Mouse (Mus musculus): Measurements from ENCODE around the gene Skida1.
A peak's percentile ranks its signal among the peaks of the same experiment; 100 is the strongest.

Skida1 gene

DNA sequence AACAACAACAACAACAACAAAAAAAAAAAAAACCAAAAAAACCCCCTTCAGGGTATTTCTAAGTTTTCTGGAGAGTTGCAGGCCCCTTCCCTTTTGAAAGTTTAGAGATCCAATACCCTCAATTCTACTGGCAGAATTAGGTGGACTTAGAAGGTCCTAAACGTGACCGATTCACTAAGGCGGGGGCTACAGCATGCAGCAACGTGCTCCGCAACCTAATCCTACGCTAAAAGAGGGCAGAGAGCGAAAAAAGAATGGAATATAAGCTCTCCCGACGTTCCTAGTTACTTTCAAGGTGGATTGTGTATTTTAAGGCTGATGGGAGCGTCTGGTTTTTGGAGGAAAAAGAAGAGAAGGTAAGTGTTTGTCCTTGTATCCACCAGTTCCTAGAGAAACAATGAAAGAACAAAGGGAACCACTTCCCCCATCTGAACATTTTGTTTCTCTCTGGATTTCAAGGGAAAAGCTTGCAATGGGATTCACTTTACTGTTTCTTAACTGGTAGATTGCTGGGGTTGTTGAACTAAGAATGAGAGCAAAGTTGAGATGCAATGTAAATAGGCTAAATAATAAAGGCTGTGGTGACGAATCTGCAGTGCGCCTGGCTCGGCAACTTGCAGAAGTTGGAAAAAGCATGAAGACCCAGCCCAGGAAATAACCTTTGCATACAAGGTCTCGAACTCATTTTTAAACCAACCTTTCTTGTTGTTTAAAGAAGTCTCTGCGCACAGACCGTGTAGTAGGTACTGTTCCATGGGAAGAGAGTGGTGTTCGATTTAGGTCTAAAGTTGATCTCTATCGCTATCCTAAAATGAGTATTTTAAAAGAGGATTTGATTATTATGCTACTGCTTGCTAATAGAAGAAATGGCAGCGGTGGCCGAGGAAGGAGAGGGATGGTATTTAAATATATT is 6.4 kb upstream of the Skida1 start, which contains the start of gene Mllt10:
TSS of gene Mllt10 (plus strand) at position 222 of the 913 bp plus-strand sequence.
- DNase-seq, result no peak

DNA sequence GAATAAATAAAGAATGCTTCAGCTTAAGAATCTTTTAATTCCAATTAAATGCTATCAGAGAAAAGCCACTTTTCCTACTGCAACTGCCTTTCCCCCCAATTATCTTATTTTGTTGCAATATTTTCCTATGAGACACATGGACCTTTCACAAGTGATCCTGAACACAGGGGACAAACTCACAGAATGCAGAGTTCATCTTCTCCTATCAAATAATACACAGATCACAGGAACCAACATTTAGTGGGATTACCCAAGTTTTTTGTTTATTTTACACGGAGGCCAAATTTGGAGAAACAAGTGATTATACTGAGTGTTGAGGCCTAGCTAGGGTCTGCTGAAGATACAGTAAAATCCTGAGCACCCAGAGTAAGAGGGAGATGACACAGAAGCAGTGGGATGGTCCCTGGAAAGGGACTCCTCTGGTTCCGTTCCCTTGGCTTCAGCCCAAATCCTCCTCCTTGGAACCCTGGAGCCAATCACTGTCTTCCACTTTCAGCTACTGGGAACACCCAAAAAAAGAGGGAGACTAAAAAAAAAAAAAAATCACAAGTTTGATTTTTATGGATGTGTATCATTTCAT is 5.2 kb upstream of the Skida1 start:
- DNase-seq, result no peak

DNA sequence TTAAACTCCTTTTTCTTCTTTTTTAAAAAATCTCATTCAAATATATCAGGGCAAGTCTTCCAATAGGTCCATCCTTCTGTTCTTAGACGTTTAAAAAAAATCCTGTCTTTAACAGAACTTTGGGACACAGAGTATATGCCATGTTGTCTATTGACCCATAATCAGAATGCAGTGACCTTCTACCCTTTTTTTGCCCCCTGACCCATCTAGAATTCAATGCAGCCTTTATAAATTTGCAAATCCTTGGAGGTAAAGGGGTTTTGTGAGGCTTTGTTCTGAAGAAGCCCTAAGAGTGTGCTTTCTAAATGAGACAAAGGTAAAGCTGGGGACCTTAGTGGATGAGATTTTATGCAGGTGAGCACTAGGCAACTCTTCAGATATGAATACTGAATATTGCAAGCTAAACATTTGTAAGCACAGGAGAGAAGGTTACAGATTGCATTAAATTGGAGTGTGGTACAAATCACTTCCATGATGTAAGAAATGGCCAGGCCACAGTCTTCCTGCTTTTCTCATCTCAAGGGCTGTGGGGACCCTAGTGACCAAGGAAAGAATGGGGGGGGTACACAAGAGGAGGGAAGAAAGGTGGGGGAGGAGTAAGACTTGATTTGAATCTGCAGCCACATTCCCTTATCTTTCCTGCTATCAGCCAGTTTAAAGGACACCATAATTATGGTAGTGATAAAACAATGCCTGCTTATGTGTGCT is 4.5 kb upstream of the Skida1 start:
- DNase-seq, result no peak

DNA sequence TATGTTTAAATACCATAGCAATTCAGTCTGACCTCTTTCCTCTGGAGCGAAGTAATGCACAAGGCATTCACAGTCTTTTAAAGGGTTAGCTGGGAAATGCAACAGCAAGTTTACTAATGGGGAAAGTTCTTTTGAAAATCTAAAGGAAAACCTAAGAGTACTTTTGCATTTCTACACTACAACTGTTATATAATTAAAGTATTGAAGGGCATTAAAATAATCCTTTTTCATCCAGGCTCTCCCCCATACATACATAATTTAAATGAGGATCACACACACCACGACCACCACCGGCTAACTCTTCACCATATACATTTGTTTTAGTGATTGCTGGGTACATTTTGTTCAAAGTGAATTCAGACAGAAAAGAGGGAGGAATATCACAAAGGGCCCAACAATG is 3.7 kb upstream of the Skida1 start:
- DNase-seq, result no peak

DNA sequence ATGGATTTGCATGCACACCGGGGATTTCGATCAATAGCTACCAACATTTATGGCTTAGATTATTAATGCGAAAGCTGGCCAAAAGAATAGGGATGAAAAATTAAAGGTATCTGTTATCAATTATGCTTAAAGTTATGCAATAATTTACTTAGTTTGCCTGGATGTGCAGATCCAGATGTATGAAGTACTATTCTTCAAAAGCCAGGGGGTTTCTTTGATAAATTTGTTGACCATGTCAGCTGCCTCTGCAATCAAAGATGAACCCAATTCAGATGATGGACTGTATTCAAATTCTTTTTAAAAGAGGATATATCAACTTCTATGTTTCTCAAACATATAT is 3.0 kb upstream of the Skida1 start:
- DNase-seq, result no peak

DNA sequence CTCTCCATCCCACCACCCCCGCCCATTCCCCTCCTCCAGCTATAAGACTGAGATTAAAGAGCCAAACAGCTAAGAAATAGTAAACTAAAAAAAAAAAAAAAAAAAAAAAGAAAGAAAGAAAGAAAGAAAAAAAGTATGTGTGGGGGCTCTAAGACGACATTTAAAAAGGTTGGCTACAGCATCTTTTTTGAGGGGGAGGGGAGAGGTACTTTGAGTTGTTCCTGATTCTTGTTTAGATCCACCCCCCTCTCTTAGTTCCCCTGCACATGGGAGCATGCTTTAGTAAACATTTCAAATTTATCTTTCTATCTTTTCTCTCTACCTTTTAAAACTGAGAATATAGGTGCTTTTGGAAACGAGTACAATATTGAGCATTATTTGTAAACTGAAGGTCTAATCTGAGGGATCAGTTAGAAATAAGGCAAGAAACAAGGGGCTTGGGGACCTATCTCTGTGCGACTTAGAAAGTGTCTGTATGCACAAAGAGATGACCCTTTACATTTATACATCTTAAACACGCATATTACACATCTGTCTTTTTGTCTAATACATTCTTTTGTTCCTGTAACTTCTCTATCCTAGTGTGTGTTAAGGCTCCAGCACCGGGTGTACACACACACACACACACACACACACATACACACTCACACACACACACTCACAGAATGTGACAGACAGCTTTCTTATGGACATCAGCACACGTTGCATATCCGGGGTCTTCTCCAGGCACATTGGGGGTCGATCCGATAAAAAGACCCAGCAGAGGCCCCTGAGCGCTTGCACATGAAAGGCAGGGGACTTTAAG is 2.4 kb upstream of the Skida1 start:
- DNase-seq, result no peak

DNA sequence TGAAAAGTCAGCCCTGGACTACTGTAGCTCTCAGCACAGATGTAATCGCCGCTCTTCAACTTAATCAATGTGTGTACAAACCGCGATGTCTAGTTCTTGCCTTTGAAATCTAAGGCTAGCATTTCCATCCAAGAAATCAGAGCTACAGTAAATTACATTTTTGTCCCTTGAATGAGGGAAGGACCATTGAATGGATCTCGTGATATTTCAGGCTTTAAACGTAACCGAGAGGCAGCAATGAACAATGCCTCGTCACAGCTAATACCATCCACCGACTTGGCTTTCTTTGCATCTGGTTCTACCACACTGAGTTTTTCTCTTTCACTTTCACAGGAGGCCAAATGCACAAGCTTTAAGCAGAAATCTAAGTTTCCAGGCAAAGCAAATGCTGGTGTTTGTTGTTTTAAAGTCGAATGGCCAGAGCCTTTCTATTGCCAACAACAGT is 1.7 kb upstream of the Skida1 start:
- DNase-seq, result no peak

DNA sequence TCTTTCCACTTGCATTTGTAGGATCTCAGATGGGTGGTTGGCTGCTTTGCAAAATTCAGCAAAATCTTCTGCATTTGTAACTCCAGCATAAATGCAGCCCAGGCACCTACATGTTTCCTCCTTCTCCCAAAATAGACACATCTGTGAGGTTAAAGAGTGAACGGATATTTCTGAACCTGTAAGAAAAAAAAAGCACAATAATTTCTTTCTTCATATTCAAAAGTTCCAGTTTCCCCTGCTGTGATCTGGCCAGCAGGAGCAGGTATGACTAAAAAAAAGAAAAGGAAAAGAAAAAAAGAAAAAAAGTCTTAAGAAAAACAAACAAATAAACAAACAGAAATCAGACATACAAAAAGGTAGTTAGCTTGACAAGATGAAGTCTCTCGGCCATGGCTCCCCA is 1.2 kb upstream of the Skida1 start:
- DNase-seq, result no peak

DNA sequence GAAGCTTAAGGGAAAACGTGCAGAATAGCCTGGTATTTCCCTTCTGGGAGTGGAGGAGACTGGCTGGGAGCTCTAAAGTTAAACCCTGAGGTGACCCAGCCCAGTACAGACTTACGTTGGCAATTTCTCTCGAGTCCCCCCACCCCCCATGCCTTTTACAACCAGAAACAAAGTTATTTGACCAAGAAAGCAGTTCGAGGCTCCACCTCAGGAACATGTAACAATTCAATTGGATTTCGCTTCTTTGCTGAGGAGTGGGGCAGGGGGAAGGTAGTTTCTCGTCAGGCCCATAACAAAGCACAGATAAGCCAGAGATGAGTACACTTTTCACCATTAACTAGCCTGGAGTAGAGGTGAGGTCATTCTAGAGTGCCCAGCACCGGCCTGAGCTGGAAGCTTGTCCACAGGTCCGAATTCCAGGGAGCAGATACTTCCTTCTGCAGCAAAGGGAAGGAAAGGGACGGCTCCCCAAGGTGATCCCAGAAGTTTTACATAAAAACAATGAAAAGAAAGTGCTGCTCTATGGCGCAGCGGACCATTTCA is 499 bp upstream of the Skida1 start:
- DNase-seq, result no peak

DNA sequence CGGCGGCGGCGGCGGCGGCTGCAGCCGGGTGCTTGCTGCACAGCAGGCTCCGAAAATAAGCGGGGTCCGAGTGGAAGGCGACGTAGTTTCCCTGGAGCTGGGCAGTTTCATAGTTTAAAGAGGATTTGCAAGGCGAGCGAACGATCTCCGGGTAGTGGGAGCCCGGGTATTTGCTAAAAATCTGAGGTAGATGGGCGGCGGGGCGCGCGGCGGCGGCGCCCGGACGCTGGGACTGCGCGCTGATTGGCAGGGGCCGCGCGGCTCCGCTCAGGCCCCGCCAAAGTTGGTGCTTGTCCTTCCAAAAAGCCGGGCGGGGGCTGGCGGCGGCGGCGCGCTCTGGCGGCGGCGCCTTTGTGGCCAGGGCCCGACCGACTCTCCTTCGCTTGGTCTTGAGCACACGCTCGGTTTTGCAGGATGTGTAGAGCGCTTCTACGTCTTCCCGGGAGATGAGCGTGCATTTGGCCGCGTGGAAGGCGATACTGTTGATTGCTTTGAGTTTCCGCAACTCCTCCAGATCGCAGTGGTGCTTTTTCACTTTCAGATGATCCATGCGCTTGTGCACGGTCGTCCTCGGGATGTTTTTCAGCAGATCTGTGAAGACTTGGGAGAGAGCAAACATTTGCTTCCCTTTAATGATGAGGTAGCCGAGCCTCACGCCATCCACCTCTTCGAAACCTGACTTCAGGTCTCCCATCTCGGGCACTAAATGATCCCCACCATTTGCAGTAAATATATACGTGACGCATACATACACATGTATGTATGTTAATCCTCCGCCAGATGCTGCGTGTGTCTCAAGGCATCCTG is 1.0 kb downstream of the Skida1 start:
- peak; percentile 62 for DNase-seq

DNA sequence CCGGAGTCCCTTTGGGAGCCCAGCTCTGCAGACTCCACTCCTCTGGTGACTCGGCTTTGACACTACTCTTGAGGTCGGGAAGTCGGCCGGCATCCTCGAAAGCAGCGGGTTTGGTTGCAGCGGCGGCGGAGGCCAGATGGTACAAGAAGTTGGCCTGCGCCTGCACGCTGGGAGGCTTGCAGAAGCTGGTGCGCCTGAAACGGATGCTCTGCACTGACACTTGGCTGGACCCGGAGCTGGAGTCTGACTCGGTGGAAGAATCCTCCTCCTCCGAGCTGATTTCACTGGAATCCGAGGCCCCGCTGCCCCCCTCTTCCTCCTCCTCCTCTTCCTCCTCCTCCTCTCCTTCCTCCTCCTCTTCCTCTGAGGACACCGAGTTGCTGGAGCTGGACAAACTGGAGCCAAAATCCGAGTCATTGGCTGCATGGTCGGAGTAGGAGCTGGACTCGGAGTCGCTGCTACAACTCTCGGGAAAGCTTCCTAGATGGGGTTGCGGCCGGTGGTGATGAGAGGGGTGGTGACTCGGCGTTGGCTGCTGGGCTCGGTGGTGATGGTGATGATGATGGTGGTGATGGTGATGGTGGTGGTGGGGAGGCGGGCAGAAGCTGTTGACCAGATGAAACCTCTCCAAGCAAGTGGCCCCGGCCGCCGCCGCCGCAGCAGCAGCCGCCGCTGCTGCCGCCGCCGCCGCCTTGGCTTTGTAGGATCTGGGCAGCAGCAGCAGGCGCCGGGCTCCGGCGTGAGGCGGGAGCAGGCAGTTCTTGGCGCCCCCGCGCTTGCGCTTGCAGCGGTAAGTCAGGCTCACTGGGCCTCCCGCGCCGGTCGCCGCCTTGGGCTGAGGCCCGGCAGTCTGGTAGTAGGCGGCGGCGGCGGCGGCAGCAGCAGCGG is 1.8 kb downstream of the Skida1 start:
- peak; percentile 76 for DNase-seq

DNA sequence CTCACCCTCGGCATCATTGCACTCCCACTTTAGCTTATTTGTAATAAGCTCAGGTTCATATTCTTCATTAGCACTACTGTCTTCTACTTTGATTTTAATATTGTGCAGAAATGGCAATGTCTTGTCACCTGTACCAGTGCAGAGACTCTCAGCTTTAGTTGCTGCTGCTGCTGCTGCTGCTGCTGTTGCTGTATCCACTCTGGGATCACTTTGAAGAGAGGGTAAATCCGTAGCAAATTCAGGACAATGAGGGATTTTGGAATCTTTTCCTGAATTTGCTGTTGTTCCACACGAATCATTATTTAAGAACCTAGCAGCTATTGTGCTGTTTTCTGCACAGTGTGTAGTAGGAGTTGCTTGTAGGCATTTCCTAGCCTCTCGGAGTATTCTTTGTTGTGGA is 2.7 kb downstream of the Skida1 start:
- no peak for DNase-seq

DNA sequence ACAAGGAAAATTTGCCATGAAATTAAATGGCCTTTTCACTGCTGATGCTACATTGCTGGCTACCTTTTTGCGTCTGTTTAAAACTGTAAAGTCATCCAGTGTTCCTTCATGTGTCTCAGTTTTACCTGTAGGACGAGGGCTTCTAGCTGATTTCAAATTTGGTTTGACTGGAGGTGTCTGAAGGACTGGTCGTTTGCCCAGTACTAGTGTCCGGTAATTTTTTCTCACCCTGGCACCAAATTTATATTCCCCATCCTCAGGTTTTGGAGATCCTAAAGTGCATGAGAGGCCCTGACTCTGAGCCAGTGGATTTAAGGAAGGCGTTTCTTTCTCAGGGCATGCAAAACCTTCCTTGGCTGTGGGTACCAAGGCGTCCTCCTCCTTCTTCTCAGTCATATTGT is 3.1 kb downstream of the Skida1 start:
- DNase-seq, result no peak

DNA sequence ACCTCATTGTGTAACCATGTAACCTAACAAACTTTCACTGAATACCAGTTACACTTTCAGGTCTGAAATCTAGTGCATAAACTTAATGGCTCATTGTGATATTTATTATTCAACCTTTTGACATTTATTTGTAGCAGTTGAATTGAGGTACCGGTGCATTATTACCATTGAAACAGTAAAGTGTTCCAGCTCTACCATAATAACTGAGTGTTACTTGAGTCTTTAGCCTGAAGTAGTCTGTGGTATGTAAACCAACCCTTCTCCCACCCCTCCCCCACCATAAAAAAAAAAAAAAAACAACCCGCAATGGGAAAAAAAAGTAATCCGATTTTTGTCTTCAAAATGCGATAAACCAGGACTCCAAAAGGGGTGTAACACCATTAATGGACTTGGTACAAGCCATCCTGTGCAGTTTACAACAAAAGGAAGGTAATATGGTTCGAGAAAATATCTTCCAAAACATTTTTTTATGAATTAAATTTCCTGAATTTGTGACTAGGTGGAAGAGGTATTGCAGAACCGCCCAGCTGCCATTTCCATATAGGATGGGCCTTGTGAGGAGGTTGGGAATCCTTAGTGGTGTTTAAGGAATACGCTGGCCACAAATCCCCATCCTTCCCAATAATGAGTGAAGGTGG is 3.6 kb downstream of the Skida1 start:
- DNase-seq, result no peak

DNA sequence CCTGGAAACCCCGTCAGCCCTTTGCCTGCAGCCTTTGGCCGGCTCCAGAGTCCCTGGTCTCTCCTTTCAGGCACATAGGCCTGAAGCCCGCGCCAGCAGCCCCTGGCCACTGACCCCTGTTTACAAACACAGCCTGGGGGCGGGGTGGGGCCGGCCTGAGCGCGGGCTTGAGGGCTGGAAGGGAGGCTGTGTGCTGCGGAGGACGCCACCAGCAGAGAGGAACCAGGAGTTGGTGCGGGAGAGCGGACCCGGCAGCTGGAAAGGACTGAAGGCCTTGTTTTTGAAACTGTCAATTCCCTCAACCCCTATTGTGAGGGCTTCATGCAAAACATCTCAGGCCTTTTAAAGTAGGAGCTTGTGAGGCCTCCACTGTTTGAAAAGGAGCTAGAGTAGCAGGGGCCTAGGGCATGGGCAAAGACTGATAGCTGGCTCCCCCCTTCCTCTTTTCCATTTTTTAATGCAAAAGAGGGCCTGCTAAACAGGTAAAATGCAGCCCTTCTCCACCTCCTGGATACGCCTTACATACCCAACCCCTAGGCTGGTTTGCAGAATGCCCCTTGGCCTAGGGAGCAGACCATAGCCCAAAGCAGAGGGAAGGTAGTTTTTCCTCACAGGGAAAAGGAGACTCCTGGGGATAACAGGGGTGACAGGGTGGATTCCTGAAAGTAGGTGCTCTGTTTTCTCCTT is 7.5 kb downstream of the Skida1 start:
- no peak for DNase-seq

DNA sequence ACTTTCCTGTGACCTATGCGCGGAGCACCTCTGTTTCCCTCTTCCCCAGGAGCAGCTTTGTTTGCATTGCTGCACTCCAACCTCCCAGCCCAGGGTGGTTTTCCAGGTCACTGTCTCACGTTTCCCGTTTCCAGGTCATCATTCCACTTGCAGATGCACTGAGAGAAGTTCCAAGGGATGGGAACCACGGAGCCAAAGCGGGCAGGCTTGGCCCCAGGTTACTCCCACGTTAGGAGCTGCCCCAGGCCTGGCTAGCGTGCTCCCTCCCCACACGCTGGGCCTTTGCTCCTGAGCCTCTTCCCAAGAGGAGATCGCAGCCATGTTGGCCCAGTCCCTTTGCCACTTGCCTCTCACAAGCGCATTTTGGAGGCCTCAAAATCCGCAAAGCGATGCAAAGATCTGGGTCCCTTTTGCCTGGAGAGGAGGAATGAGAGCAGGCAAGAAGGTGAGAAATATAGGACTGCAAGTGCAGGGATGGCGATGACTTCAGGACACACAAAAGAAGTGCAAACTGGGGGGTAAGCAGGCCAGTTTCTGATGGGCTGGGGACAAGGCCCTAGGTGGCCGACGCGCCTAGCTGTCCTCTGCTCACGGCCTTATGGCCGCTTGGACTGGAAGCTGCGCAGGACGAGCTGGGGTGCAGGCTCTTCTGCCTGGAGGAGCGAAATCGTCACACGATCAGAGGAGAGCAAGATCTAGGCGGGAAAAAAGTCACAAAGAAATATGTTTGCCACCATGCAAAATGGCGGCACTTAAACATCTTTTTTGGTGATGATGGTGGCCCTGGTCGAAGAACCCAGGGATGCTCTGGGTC is 8.3 kb downstream of the Skida1 start:
- no peak for DNase-seq

DNA sequence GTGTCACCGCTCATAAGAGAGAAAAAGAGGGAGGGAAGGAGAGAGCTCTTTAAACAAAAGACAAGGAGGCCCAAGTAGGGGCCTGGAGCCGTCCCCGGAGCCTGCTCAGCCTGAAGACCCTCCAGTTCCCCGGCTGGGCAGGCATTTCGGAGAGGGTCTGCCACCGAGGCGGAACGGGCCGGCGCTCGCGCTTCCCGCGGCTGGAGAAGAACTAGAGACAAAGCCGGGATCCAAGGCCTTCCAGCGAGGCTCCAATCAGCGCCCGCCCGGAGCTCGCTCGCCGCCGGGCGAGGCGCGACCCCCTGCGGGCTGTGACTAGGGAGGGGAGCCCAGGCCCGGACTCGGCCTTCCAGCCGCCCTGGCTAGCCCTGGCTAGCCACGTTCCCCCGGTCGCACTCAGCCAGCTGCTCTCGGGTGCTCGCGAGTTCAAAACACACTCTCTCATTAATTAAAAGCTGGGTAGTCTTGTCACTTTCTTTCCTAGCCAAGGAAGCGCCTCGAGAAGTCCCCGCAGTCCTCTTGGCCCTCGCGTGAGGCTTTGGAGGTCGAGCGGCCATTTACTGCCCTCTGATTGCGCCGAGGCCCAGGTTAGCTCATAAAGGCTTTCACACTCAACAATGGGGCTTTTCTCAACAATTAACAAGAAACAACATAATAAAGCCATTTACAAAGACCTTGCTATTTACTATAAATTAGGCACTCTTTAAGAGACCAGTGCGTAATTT is 9.1 kb downstream of the Skida1 start:
- no peak for DNase-seq

DNA sequence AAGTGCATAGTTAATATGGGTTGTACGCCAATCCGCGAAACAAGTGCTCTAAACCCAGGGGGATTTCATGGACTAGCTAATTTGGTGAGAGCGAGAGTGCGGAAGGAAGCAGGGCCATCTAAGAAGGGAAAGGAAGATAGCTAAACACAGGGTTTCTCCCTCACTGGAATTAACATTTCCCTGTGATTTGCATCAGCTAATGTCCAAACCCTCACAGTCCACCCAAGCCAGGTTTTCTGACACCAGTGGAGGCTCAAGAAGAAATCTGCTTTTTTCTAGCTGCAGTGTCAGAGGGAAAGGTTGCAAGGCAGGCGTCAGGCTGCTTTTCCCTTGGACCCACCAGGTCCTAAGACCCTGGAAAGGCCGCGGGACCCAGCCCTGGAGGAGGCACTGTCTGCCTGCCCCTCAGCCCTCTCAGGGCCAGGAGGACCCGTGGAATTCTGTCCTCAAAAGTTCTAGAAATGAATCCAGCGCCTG is 9.9 kb downstream of the Skida1 start:
- no peak for DNase-seq
